Mouse (Mus musculus) cerebellum, adult 9-10 months (tissue): ENCODE measurements around the gene E430018J23Rik.
"Not testable (repeated sequence)": the region's sequence is repeated elsewhere in the genome, so short reads cannot be mapped to it uniquely, and the experiment has no call there.

Experiments
- DNase-seq: peaks from one replicate; pipeline ENCODE4 v3.0.0; 2022

The E430018J23Rik gene

DNA sequence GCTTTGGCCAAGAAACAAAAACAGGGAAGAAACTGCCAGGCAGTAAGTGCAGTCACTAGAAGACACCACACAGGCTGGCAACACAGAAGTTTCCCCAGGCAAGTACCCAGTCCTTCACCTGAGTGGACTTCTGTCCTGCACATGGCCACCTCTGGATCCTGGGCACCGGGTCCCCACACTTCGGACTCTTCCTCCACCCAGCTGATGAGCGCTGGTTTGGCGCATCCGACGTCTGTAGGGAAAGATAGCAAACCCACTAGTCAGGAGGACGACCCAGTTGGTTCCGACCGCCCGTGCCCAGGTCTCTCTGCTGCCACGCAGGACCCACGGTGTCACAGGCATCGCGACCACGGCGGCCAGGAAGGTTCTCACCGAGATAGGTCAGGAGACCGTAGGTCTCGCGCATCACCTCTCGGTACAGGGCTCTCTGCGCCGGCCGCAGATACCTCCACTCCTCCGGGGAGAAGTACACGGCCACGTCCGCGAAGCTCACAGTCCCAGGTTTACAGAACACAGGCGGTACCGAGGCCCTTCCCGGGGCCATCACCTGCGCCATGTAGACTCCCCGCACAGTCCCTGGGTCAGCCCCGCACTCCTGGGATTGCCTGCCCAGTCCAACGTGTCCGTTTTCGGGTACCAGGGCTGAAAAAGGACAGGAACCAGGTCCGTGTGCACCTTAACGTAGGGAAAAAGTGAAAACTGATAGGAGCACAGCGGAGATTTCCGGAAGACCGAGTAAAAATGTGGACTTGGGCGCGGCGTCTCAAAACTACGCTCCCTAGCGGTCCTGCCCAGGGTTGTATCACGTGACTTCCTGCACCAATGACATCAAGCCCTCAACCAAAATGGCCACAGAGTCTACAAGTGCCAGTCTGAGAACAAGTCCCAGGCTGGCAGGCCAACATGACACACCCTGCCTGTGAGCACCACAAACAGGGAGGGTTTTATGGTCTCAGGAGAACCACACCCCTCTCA lies 17.9 kb downstream of the E430018J23Rik start, which contains the start of gene Zfp747:
TSS of gene Zfp747 (minus strand) at position 780 of the 975 bp plus-strand sequence.
- peak; percentile 98 for DNase-seq

DNA sequence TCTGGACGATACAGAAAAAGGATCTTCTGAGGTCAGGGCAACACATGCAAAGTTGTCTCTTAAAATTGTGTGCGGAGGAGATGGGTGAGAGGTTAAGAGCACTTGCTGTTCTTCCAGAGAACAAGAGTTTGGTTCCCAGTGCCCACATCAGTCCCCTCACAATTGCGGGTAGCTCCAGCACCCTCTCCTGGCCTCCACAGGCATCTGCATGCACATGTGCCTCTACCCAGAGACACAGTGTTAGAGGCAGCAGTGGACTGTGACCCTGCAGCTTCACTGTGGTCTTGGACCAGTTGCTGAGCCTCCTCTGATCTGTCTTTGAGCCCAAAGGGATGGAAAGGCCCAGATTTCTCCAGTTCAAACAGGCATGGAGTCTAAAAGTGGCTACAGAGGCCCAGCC lies 21.6 kb downstream of the E430018J23Rik start:
- not testable (repeated sequence) for DNase-seq

DNA sequence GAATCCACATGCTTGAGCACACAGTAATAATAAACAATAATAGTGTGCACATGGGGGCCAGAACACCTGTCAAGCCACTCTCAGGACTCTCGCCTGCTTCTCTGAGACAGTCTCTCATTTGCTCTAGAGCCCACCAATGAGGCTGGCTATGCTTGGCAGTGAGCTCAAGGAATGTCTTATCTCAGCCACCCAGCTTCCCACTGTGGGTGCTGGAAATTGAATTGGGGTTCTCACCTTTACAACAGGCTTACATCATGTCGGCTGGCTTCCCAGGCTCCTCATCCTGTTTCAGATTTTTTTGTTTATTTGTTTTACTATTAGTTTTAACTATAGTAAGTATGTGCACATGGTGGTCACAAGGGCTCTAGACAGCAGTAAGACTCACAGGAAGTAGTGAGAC lies 22.2 kb downstream of the E430018J23Rik start:
- DNase-seq, result no peak

GRCm38 (mm10) chr7:127366249-127366648 lies 27.2 kb downstream of the E430018J23Rik start:
- no peak for DNase-seq

GRCm38 (mm10) chr7:127364166-127364565 lies 29.3 kb downstream of the E430018J23Rik start:
- peak; percentile 78 for DNase-seq

GRCm38 (mm10) chr7:127363475-127363921 lies 29.9 kb downstream of the E430018J23Rik start:
- DNase-seq, result peak; percentile 77

GRCm38 (mm10) chr7:127362418-127362817 lies 31.0 kb downstream of the E430018J23Rik start:
- peak; percentile 81 for DNase-seq

- peak; percentile 53 for DNase-seq
These were observed 32.0 kb downstream of the E430018J23Rik start for GRCm38 (mm10) chr7:127361449-127361848.

- no peak for DNase-seq
These were observed 33.2 kb downstream of the E430018J23Rik start for GRCm38 (mm10) chr7:127360265-127360664.

DNA sequence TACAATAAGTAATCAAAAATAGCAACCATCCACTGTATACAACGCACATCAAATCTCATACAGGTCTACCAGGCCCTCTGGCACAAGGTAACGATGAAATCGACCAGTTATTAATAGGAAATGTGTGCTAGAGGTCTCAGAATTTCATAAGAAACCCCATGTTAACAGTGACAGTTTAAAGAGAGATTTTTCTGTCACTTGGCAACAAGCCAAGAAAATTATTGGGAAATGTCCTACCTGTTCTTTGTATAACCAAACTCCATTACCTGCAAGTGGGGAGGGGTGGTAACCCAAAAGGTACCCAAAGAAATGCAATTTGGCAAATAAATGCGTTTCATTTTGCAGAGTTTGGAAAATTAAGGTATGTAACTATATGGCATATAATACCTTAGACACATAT lies 35.0 kb downstream of the E430018J23Rik start:
- no peak for DNase-seq

GRCm38 (mm10) chr7:127357871-127358270 lies 35.6 kb downstream of the E430018J23Rik start:
- no peak for DNase-seq

DNA sequence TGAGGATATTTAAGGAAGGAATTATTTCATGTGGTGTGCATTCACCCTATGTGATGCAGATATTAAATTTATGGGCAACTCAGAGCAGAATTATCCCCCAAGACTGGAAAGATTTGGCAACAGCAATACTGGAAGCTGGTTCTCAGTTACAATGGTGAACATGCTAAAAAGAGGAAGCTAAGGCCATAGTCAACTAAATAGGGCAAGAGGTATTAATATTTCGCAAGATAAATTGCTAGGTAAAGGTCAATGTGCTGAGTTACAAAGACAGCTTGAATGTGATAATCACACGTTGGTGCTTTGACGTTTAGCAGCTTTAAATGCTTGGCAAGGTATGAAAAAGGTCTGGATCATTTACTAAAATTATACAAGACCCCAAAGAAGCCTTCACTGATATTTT lies 37.6 kb downstream of the E430018J23Rik start:
- no peak for DNase-seq

DNA sequence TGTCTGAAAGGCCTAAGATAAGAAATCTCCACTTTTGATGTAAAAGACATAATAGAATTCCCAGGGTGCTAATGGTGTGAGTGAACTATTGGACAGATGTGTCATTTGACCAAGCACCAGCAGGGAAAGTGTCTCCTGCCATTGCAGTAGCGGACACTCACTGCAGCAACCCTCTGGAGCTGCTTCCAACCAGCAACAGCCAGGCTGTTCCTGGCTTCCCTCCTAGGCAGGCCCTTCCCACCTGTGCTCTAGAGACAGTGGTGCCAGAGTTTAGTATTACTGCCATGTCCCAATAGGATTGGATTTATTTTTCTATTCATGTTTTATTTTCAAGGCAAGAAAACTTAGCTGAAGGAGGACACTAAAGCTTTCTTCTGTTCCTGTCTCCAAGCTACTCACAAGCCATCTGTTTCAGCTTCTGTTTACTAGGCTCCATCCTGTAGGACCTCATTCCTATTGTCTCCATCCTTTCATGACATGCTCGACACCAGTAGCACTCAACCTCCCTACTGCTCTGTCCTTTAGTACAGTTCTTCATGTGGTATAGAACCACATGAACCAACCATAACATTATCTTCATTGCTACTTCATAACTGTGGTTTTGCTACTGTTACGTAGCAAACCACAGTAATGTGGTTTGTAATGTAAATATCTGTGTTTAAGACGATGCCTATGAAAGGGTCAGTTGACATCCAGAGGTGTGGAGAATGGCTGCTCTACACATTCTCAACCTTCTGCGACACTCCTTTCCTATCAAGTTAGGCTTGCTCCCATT lies 42.0 kb downstream of the E430018J23Rik start:
- DNase-seq, result no peak

- no peak for DNase-seq
These were observed 46.8 kb downstream of the E430018J23Rik start for GRCm38 (mm10) chr7:127346676-127347075.

- DNase-seq, result peak; percentile 94
These were observed 47.7 kb downstream of the E430018J23Rik start, which contains the start of gene Zfp768 for GRCm38 (mm10) chr7:127345512-127346325. TSS of gene Zfp768 (minus strand) at chr7:127345589.

DNA sequence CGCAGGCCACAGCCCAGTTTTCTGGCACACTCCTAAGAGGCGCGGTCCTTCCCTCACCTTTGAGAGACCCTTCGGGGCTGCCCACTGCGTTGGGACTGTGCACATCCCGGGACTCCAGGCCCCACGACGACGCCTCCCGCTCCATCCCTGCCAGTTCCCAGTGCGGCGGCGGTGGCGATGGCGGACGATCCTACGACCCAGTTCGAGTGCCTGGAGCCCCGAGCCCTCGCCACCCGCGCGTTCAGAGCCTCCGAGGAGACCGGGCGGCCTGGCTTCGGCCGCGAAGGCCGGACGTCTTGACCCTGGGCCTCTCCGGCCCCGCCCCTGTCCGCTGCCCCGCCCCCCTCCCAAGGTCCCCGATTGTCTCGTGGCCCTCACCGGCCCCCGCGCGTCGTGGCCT lies 48.3 kb downstream of the E430018J23Rik start:
- DNase-seq, result peak; percentile 75

- no peak for DNase-seq
These were observed 49.1 kb downstream of the E430018J23Rik start for GRCm38 (mm10) chr7:127344371-127344770.

GRCm38 (mm10) chr7:127343351-127344019 lies 49.9 kb downstream of the E430018J23Rik start:
- no peak for DNase-seq

- DNase-seq, result no peak
These were observed 50.5 kb downstream of the E430018J23Rik start for GRCm38 (mm10) chr7:127342888-127343287.

DNA sequence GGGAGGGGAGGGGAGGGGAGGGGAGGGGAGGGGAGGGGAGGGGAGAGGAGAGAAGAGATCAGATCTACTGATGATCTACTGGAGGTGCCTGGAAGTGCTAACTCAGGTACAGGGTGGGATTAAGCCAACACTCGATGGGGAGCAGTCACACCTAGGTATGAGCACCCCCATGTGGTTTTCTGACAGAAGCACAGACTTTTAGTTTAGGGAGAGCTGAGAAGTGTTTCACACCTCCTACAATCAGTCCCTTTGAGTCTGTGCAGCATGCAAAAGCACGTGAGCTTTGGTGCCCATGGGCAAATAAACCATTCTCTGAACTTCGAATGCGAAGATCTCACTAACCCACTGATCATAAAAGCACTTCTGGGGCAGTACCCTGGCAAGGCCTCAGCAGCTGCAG lies 51.1 kb downstream of the E430018J23Rik start:
- DNase-seq, result peak; percentile 28

DNA sequence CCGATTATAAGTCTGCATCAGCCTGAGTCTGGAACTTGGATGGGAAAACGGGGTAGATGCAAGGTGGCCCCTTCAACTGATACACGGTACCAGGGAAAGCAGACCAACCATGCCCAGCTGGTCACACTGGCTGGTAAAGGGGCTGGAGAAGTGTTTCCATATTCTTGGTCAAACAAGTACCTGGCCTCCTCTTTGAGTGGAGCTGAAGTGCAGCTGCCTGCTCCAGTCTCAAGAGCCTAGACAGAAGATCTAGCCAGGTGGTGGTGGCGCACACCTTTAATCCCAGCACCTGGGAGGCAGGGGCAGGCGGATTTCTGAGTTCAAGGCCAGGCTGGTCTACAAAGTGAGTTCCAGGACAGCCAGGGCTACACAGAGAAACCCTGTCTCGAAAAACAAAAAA lies 51.6 kb downstream of the E430018J23Rik start:
- peak; percentile 11 for DNase-seq

DNA sequence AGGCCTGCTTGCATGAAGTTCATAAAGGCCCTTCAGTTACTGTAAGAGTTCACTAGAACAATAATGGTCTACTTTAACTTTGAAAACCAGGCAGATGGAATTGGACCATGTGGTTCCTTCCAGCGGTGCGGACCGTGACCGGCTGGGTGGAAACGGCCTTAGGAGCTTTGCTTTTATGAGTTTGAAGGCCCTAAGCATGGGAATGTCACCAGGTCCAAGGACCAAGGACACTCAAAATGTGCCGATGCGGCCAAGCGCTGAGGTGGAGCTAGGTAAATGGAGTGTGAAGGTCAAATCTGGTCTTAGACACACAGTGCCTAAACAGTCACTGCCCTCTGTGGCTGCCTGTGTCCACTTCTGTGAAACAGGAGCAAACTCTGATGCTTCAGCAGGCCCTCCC lies 52.1 kb downstream of the E430018J23Rik start:
- DNase-seq, result peak; percentile 8
